Mouse (Mus musculus) hindbrain, embryonic 16.5 days (tissue): ENCODE results near the gene Mrpl45. TPM values are rescaled to one million over a fixed set of nuclear protein-coding genes. Genes with fewer than 3 reads are reported as not detected.

ENCODE experiments used
- ATAC-seq: fragments of 200-750 bp; cut with Nextera tagmentation; 2 replicates; pipeline ENCODE4 v1.8.0; 2017; ENCODE audit warnings: moderate TSS enrichment, moderate library complexity
- H3K27ac ChIP-seq: fragments of 300-500 bp; sonication (generic); 2 replicates; pipeline ENCODE4 v1.5.1; 2014; ENCODE audit warnings: low read depth, mild to moderate bottlenecking, control low read depth, low read length, moderate library complexity
- H3K27me3 ChIP-seq: fragments of 300-500 bp; sonication (generic); replicated peaks from 2 replicates; pipeline ENCODE4 v1.6.1; 2014; ENCODE audit warnings: low read length; ENCODE audit not compliant: control insufficient read depth, insufficient read depth
- H3K36me3 ChIP-seq: fragments of 300-500 bp; sonication (generic); 2 replicates; pipeline ENCODE4 v1.6.1; 2014; ENCODE audit warnings: mild to moderate bottlenecking, low read length, moderate library complexity, mixed read lengths; ENCODE audit not compliant: control insufficient read depth, insufficient read depth
- H3K4me1 ChIP-seq: fragments of 300-500 bp; sonication (generic); 2 replicates; pipeline ENCODE4 v1.6.1; 2014; ENCODE audit warnings: low read depth, low read length; ENCODE audit not compliant: control insufficient read depth, insufficient read depth
- H3K4me2 ChIP-seq: fragments of 300-500 bp; sonication (generic); 2 replicates; pipeline ENCODE4 v1.6.1; 2014; ENCODE audit warnings: mild to moderate bottlenecking, low read length, control low read depth, moderate library complexity
- H3K4me3 ChIP-seq: fragments of 300-500 bp; sonication (generic); 2 replicates; pipeline ENCODE4 v1.5.1; 2014; ENCODE audit warnings: mild to moderate bottlenecking, low read length, control low read depth, moderate library complexity
- H3K9ac ChIP-seq: fragments of 300-500 bp; sonication (generic); 2 replicates; pipeline ENCODE4 v1.6.1; 2014; ENCODE audit warnings: low read depth, mild to moderate bottlenecking, control low read depth, low read length, moderate library complexity
- H3K9me3 ChIP-seq: fragments of 300-500 bp; sonication (generic); 2 replicates; pipeline ENCODE4 v1.6.1; 2014; ENCODE audit warnings: mild to moderate bottlenecking, low read length, moderate library complexity; ENCODE audit not compliant: control insufficient read depth
- WGBS: fragments of 180-500 bp; shearing (Covaris S2); extraction: QIAGEN DNeasy Blood & Tissue Kit; methylation state at CpG from one replicate; pipeline ENCODE4 v1.1.7; 2014; 5-methylcytosine and 5-hydroxymethylcytosine counted together
- polyA plus RNA-seq: library from polyadenylated mRNA; unstranded; fragments of >200 nt; fragmentation: Nextera tagmentation; extraction: Ambion mirVana; gene quantifications from 2 replicates; pipeline ENCODE4 v1.2.1, GENCODE M21; 2015

Mrpl45 gene
- polyA plus RNA-seq, 1 experiment from 2014 or later, result 38.2 TPM

DNA sequence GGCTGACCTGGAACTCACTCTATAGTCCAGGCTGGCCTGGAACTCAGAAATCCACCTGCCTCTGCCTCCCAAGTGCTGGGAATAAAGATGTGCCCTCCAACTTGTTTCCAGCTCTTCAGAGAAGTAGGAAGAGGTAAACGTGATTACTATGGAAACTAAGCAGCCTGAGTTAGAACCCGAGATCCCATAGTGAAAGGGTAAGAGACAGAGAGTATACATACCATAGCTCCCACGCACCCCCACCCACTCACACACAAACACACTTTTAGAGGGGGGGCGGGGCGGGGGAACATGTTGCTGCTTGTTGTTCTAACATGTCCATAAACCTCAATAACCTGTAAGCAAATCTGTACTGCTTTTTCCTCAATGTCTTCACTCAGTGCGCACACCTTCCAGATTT, 37.1 kb upstream of the Mrpl45 start:
- peak overlapping the region; percentile 77 for H3K4me2 ChIP-seq
- H3K4me3 ChIP-seq, result peak overlapping the region; percentile 100
- H3K4me1 ChIP-seq, result peaks cover 24% of the 10 kb centered on the region
- WGBS, result 76% methylated on average over 6 of the region's 6 CpGs
- H3K9ac ChIP-seq, result peak overlapping the region; percentile 100; the same call in 1 of the 2 replicates
- no peaks in the 10 kb centered on the region for H3K36me3 ChIP-seq
- no peaks in the 10 kb centered on the region for H3K9me3 ChIP-seq
- H3K27ac ChIP-seq, result peak overlapping the region; percentile 99; the same call in 1 of the 2 replicates
- no peak for ATAC-seq
- H3K27me3 ChIP-seq, result no peaks in the 10 kb centered on the region

DNA sequence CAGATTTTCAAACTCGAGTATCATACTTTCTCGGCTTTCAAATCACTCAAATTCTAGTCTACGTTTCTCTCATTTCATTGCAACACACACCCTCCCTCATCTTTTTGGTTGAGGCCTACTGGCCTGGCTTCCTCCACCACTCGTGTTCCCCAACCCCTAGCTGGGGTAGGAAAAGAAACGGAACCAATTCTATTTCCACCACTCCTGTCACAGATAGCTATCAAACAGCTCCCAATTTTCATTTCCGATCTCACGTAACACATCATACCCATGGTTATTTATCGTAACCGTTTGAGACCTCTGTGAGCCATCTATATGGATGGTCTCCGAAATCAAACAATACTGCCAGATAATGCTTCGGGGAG, 36.5 kb upstream of the Mrpl45 start:
- Histone ChIP-seq H3K27me3 (no peaks in the 10 kb centered on the region), H3K36me3 (no peaks in the 10 kb centered on the region), H3K9ac (peak overlapping the region; percentile 100), H3K27ac (peak overlapping the region; percentile 99), H3K4me1 (peaks cover 24% of the 10 kb centered on the region), H3K9me3 (no peaks in the 10 kb centered on the region), H3K4me2 (peak overlapping the region; percentile 77), H3K4me3 (peak overlapping the region; percentile 100)
- 14% methylated on average over 11 of the region's 11 CpGs for WGBS
- no peak for ATAC-seq

DNA sequence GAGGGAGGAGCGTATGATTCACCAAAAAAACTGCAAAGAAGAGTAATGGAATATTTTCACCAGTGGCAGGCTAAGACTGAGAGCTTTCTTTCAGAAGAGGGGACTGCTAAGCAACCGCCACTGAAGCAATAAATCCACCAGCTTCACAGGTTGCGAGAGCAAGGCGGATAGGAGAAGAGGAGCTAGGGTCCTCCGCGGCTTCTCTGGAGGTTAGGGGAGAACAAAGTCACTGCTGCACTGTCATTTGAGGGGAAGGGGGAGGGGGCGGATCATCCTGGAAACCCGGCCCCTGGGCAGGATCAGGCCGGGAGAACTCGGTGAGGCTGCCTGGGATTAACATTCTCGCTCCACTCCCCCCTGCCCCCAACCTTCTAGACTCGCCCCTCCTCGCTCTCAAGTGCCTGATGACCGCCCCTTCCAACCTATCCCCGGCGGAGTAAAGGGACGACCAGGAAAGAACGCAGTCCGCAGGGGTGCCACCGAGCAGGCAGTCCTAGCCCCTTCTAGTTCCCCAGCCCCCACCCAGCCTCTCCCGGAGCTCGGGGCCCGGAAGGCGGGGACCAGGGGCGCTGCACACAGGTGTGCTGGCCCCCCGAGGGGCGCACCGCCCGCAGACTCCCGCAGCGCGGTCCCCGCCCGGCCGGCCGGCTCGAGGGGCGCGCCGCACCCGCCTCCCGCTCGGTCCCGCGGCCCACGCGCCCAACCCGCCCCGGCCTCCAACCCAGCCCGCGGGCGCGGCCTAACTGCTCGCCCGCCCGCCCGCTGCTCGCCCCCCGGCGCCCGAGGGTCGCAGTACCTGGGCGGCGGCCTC, 35.9 kb upstream of the Mrpl45 start:
- 1% methylated on average over 36 of the region's 64 CpGs for WGBS
- no peaks in the 10 kb centered on the region for H3K27me3 ChIP-seq
- peak overlapping the region; percentile 77 for H3K4me2 ChIP-seq
- peaks cover 24% of the 10 kb centered on the region for H3K4me1 ChIP-seq
- no peaks in the 10 kb centered on the region for H3K36me3 ChIP-seq
- peak overlapping the region; percentile 100 for H3K9ac ChIP-seq
- peak overlapping the region; percentile 100 for H3K4me3 ChIP-seq
- H3K9me3 ChIP-seq, result no peaks in the 10 kb centered on the region
- ATAC-seq, result peak; percentile 88
- peak overlapping the region; percentile 99 for H3K27ac ChIP-seq

GRCm38 (mm10) chr11:97280216-97280861, 35.2 kb upstream of the Mrpl45 start, which contains the start of gene Npepps:
Gene Npepps, minus strand, starts transcription at chr11:97280638.
- H3K36me3 ChIP-seq, result no peaks in the 10 kb centered on the region
- WGBS, result 0% methylated on average over 28 of the region's 83 CpGs

GRCm38 (mm10) chr11:97282179-97282578, 33.3 kb upstream of the Mrpl45 start:
- WGBS, result 86% methylated on average over 6 of the region's 6 CpGs
- Histone ChIP-seq H3K9me3 (no peaks in the 10 kb centered on the region), H3K36me3 (no peaks in the 10 kb centered on the region), H3K27ac (no peak overlapping the region), H3K4me2 (no peak overlapping the region), H3K4me1 (peaks cover 14% of the 10 kb centered on the region), H3K27me3 (no peaks in the 10 kb centered on the region), H3K4me3 (no peak overlapping the region), H3K9ac (no peak overlapping the region)
- ATAC-seq, result no peak

More at GRCm38 (mm10) chr11:97280216-97280861, 35.2 kb upstream of the Mrpl45 start, which contains the start of gene Npepps:
- peak within 1 kb of the TSS; percentile 99 for H3K27ac ChIP-seq
- peak within 1 kb of the TSS; percentile 77 for H3K4me2 ChIP-seq
- H3K4me3 ChIP-seq, result peak within 1 kb of the TSS; percentile 100
- ATAC-seq, result peak; percentile 60
- H3K9ac ChIP-seq, result peak within 1 kb of the TSS; percentile 100
- no peaks in the 10 kb centered on the region for H3K9me3 ChIP-seq
- H3K27me3 ChIP-seq, result no peaks in the 10 kb centered on the region
- peaks cover 24% of the 10 kb centered on the region for H3K4me1 ChIP-seq

DNA sequence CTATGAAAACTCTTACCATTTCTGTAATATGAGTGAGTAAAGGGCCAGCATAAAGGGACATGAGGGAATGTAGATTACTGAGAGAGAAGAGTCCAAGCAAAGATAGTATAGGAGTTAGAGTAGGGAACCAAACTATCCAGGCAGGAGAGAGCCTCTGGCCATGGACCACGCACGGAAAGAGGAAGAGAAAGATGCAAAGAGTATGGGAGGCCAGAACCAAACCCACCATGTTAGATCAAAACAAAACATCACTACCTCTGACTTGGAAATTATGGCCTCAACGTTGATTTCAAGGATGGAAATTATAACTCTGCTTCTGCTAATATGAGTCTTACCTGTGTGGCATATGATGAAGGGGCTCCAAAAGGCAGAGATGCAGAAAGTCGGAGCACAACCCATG, 30.7 kb upstream of the Mrpl45 start:
- WGBS, result 85% methylated on average over 4 of the region's 4 CpGs
- H3K27me3 ChIP-seq, result no peaks in the 10 kb centered on the region
- H3K4me1 ChIP-seq, result no peaks in the 10 kb centered on the region
- no peak overlapping the region for H3K9ac ChIP-seq
- no peak overlapping the region for H3K4me3 ChIP-seq
- no peak for ATAC-seq
- no peak overlapping the region for H3K4me2 ChIP-seq
- no peaks in the 10 kb centered on the region for H3K9me3 ChIP-seq
- no peaks in the 10 kb centered on the region for H3K36me3 ChIP-seq
- H3K27ac ChIP-seq, result no peak overlapping the region

DNA sequence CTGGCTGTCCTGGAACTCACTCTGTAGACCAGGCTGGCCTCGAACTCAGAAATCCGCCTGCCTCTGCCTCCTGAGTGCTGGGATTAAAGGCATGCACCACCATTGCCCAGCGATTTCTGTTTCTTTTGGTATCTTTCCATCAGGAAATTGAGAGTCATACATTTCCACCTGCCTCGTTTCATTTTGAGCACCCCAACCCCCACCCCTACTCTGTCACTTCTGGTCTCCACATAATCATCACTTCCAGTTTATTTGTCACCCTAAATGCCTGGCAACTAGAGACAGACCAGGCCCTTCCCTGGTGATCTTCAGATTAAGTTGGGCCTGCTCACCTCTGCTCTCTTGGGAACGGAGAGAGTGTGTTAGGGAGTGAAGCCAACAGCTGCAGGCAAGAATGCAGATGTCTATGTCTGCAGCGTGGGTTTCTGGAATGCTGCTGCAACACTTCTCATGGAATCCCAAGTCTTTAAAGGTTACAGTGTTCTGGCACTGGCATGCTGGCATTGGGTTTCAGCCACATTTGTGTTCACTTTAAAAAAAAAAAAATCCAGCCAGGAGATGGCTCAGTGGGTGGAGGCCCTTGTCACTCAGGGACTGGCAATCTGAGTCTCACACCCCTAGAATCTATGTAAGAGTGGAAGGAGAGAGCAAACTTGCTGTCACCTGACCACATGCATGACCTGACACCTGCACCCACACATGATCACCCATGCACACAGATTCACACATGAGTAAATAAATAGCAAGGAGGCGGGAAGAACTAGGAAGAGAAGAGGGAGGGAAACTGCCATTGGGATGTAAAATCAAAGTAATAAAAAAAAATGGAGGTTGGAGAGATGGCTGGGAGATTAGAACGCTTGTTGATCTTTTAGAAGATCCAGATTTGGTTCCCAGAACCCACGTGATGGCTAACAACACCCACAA, 29.4 kb upstream of the Mrpl45 start:
- WGBS, result 77% methylated on average over 9 of the region's 9 CpGs
- ATAC-seq, result no peak
- no peaks in the 10 kb centered on the region for H3K36me3 ChIP-seq

GRCm38 (mm10) chr11:97286973-97287372, 28.5 kb upstream of the Mrpl45 start:
- H3K27ac ChIP-seq, result no peak overlapping the region
- H3K36me3 ChIP-seq, result no peaks in the 10 kb centered on the region
- no peak for ATAC-seq
- H3K4me3 ChIP-seq, result no peak overlapping the region
- no peak overlapping the region for H3K4me2 ChIP-seq
- no peaks in the 10 kb centered on the region for H3K9me3 ChIP-seq
- no peaks in the 10 kb centered on the region for H3K4me1 ChIP-seq
- H3K9ac ChIP-seq, result no peak overlapping the region
- WGBS, result 56% methylated on average over 6 of the region's 6 CpGs
- H3K27me3 ChIP-seq, result no peaks in the 10 kb centered on the region

More for the DNA sequence above, 29.4 kb upstream of the Mrpl45 start:
- Histone ChIP-seq H3K27ac (no peak overlapping the region), H3K4me1 (no peaks in the 10 kb centered on the region), H3K27me3 (no peaks in the 10 kb centered on the region), H3K4me2 (no peak overlapping the region), H3K9me3 (no peaks in the 10 kb centered on the region), H3K4me3 (no peak overlapping the region), H3K9ac (no peak overlapping the region)
